Mouse (Mus musculus) stomach, postnatal 0 days (tissue): ENCODE measurements around the gene Mmp17. TPM values are rescaled to one million over a fixed set of nuclear protein-coding genes. Genes with fewer than 3 reads are reported as not detected.

Experiments
- ATAC-seq: fragments of 200-750 bp; cut with Nextera tagmentation; 2 replicates; pipeline ENCODE4 v1.8.0; 2017; ENCODE audit not compliant: low FRiP score, low TSS enrichment
- DNase-seq: peaks from one replicate; pipeline ENCODE4 v3.0.0-alpha.2; 2016; ENCODE audit warnings: low spot score
- H3K27ac ChIP-seq: fragments of 300-500 bp; sonication (generic); replicated peaks from 2 replicates; pipeline ENCODE4 v1.5.1; 2014; ENCODE audit warnings: mild to moderate bottlenecking, control low read depth
- H3K27me3 ChIP-seq: fragments of 300-500 bp; sonication (generic); 2 replicates; pipeline ENCODE4 v1.6.1; 2014; ENCODE audit warnings: low read length; ENCODE audit not compliant: control insufficient read depth, insufficient read depth
- H3K36me3 ChIP-seq: fragments of 300-500 bp; sonication (generic); 2 replicates; pipeline ENCODE4 v1.6.1; 2014; ENCODE audit warnings: low read length, mixed read lengths; ENCODE audit not compliant: control insufficient read depth, insufficient read depth
- H3K4me1 ChIP-seq: fragments of 300-500 bp; sonication (generic); replicated peaks from 2 replicates; pipeline ENCODE4 v1.6.1; 2014; ENCODE audit warnings: antibody characterized with exemption; ENCODE audit not compliant: control insufficient read depth, insufficient read depth
- H3K4me2 ChIP-seq: fragments of 300-500 bp; sonication (generic); replicated peaks from 2 replicates; pipeline ENCODE4 v1.6.1; 2014; ENCODE audit warnings: low read depth, mild to moderate bottlenecking, control low read depth, moderate library complexity
- H3K4me3 ChIP-seq: fragments of 300-500 bp; sonication (generic); 2 replicates; pipeline ENCODE4 v1.5.1; 2014; ENCODE audit warnings: low read depth, low read length, control low read depth
- H3K9ac ChIP-seq: fragments of 300-500 bp; sonication (generic); 2 replicates; pipeline ENCODE4 v1.6.1; 2014; ENCODE audit warnings: mild to moderate bottlenecking, low read length, control low read depth, mixed read lengths
- H3K9me3 ChIP-seq: fragments of 300-500 bp; sonication (generic); 2 replicates; pipeline ENCODE4 v1.6.1; 2016; ENCODE audit warnings: low read length; ENCODE audit not compliant: control insufficient read depth
- CTCF ChIP-seq: IDR thresholded peaks from 2 replicates; pipeline ENCODE4 v1.5.1; 2016; ENCODE audit warnings: antibody characterized with exemption, low read depth, mild to moderate bottlenecking, moderate library complexity
- EP300 ChIP-seq: optimal IDR thresholded peaks from 2 replicates; pipeline ENCODE3; 2016; ENCODE audit warnings: antibody characterized with exemption
- WGBS: fragments of 180-500 bp; shearing (Covaris S2); extraction: QIAGEN DNeasy Blood & Tissue Kit; methylation state at CpG from one replicate; pipeline ENCODE4 v1.1.7; 2014; 5-methylcytosine and 5-hydroxymethylcytosine counted together
- polyA plus RNA-seq: library from polyadenylated mRNA; unstranded; fragments of >200 nt; fragmentation: Nextera tagmentation; extraction: Ambion mirVana; gene quantifications from 2 replicates; pipeline ENCODE4 v1.2.1, GENCODE M21; 2015

The Mmp17 gene
- polyA plus RNA-seq, 1 experiment from 2014 or later = 2.6 TPM

DNA sequence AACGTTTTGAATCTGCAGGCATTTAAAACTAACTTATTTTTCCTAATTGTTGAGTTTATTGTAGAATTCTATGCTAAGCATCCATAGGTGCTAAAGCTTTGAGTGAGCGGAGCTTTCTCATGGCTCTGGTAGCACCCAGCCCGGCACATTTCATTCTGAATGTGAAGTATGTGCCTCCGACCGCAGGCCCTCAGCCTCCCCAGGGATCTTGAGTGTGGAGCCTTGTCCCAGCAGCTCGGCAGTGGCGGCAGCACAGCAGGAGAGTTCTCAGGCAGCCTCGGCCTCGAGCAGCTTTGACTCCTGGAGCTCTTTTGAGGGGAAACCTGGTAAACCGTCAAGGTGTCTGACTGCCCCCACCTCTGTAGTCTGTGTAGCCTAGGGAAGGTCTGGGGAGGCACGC, 24.7 kb upstream of the Mmp17 start:
- no peak overlapping the region for H3K4me2 ChIP-seq
- no peak overlapping the region for H3K9ac ChIP-seq
- H3K4me1 ChIP-seq = no peaks in the 10 kb centered on the region
- no peak for ATAC-seq
- H3K27ac ChIP-seq = no peak overlapping the region
- WGBS = 81% methylated on average over 11 of the region's 11 CpGs
- no peaks in the 10 kb centered on the region for H3K27me3 ChIP-seq
- no peak for DNase-seq
- TF ChIP-seq CTCF = no peak
- no peak for TF ChIP-seq EP300
- H3K4me3 ChIP-seq = no peak overlapping the region
- H3K9me3 ChIP-seq = no peaks in the 10 kb centered on the region
- peaks cover 53% of the 10 kb centered on the region for H3K36me3 ChIP-seq

DNA sequence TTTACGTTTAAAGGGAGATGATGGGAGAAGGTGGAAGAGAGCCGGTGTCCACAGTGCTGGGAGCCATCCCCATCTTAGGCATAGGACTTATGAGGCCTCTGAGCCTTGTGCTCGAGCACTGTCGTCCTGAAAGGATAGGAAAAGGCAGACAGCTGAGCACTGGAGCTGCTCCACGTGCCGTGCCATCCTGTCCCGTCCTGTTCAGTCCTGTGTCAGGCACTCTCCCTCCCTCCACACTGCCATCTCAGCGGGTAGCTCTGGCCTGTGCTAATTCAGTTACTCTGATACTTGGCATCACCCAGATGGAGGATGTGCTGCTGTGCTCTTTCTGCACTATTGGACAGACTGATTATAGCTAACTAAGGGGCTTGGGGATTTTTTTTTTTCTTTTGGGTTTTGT, 21.6 kb upstream of the Mmp17 start:
- no peak overlapping the region for H3K9ac ChIP-seq
- H3K9me3 ChIP-seq = no peaks in the 10 kb centered on the region
- H3K4me1 ChIP-seq = no peaks in the 10 kb centered on the region
- DNase-seq = no peak
- 90% methylated on average over 8 of the region's 8 CpGs for WGBS
- H3K4me3 ChIP-seq = no peak overlapping the region
- H3K4me2 ChIP-seq = no peak overlapping the region
- no peak overlapping the region for H3K27ac ChIP-seq
- H3K27me3 ChIP-seq = no peaks in the 10 kb centered on the region
- H3K36me3 ChIP-seq = peaks cover 36% of the 10 kb centered on the region
- ATAC-seq = no peak
- TF ChIP-seq CTCF = no peak
- TF ChIP-seq EP300 = no peak

DNA sequence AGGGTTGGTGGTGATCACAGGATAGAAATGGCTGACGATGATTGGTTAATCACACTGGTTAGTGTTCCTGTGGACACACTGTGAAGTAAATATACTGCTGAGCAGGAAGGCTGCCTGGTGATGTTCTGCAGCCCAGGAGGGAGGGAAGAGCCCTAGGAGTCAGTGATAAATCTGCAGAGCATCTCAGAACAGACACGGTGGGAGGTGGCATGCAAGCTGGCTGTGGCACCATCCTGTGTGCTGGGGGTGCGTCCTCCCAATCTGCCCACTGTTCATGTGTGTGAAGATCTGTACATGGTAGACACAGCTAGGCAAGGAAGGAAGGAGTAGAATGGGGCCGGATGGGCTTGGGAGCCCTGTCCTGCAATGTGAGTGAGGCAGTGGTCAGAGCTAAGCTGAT, 15.4 kb upstream of the Mmp17 start:
- H3K27ac ChIP-seq = no peak overlapping the region
- H3K4me2 ChIP-seq = no peak overlapping the region
- no peak for DNase-seq
- no peak for TF ChIP-seq CTCF
- no peak for TF ChIP-seq EP300
- 91% methylated on average over 4 of the region's 4 CpGs for whole genome bisulfite sequencing
- no peaks in the 10 kb centered on the region for H3K27me3 ChIP-seq
- H3K36me3 ChIP-seq = peaks cover 43% of the 10 kb centered on the region
- no peaks in the 10 kb centered on the region for H3K4me1 ChIP-seq
- ATAC-seq = no peak
- H3K9me3 ChIP-seq = no peaks in the 10 kb centered on the region
- no peak overlapping the region for H3K4me3 ChIP-seq
- no peak overlapping the region for H3K9ac ChIP-seq

- no peaks in the 10 kb centered on the region for H3K4me1 ChIP-seq
- H3K36me3 ChIP-seq = no peaks in the 10 kb centered on the region
- H3K9me3 ChIP-seq = no peaks in the 10 kb centered on the region
- no peak for TF ChIP-seq EP300
- TF ChIP-seq CTCF = no peak
- no peak overlapping the region for H3K4me2 ChIP-seq
- H3K27ac ChIP-seq = no peak overlapping the region
- H3K27me3 ChIP-seq = no peaks in the 10 kb centered on the region; the same call in 1 of the 2 replicates
- 35% methylated on average over 12 of the region's 12 CpGs for WGBS
- ATAC-seq (no peak), DNase-seq (no peak)
- H3K4me3 ChIP-seq = no peak overlapping the region
- no peak overlapping the region for H3K9ac ChIP-seq
Observed at GRCm38 (mm10) chr5:129578201-129578600, 5.8 kb upstream of the Mmp17 start.

DNA sequence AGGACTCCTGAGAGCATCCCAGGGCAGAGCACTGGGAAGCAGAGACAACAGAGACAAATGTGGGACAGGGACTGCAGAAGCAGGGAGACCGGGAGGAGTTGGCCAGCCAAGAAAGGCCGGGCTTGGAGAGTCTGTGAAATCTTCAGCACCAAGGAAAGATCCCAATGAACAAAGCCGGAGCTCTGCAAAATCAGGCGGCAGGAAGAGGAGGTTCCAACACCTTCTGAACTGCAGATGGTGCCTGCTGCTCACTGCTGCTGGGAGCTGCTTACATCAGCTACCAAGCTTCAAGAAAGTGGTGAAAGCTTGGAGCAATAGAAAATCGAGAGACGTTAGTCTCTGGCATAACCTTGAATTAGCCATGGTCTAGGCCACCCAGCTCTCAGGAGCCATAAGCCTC, 3.9 kb upstream of the Mmp17 start:
- ATAC-seq = no peak
- Histone ChIP-seq H3K9me3 (no peaks in the 10 kb centered on the region), H3K9ac (no peak overlapping the region), H3K36me3 (no peaks in the 10 kb centered on the region), H3K4me3 (no peak overlapping the region), H3K4me1 (no peaks in the 10 kb centered on the region), H3K27ac (no peak overlapping the region), H3K27me3 (no peaks in the 10 kb centered on the region; the same call in 1 of the 2 replicates), H3K4me2 (no peak overlapping the region)
- no peak for DNase-seq
- 8% methylated on average over 6 of the region's 6 CpGs for WGBS
- no peak for TF ChIP-seq EP300
- TF ChIP-seq CTCF = no peak

- Histone ChIP-seq H3K4me2 (no peak overlapping the region), H3K9ac (no peak overlapping the region), H3K9me3 (no peaks in the 10 kb centered on the region), H3K27me3 (no peaks in the 10 kb centered on the region; the same call in 1 of the 2 replicates), H3K27ac (no peak overlapping the region), H3K4me1 (no peaks in the 10 kb centered on the region), H3K36me3 (no peaks in the 10 kb centered on the region), H3K4me3 (no peak overlapping the region)
- WGBS = 56% methylated on average over 9 of the region's 9 CpGs
- DNase-seq (no peak), ATAC-seq (no peak)
- TF ChIP-seq EP300 = no peak
- TF ChIP-seq CTCF = no peak
Observed at GRCm38 (mm10) chr5:129580572-129580971, 3.4 kb upstream of the Mmp17 start.
